Mouse (Mus musculus) layer of hippocampus, postnatal 10 days (tissue): Measurements from ENCODE around the gene Slc45a3. TPM values are rescaled to one million over a fixed set of nuclear protein-coding genes. Genes with fewer than 3 reads are reported as not detected.

ENCODE experiments used
- DNase-seq, 2 experiments: peaks; one replicate each; pipeline ENCODE4 v3.0.0; 2021; ENCODE audit warnings: low spot score in 2 of 2
- long read RNA-seq: library from polyadenylated mRNA; stranded (forward); transcript quantifications from one replicate; pipeline ENCODE4 v2.0.0, GENCODE M21; 2023
- total RNA-seq, 2 experiments: library from RNA; stranded (reverse); gene quantifications; 2 replicates each; pipeline ENCODE4 v1.2.3; 2021

Gene Slc45a3
- total RNA-seq = under 1 TPM; 0.13 to 0.48 TPM
- long read RNA-seq = 0 reads

DNA sequence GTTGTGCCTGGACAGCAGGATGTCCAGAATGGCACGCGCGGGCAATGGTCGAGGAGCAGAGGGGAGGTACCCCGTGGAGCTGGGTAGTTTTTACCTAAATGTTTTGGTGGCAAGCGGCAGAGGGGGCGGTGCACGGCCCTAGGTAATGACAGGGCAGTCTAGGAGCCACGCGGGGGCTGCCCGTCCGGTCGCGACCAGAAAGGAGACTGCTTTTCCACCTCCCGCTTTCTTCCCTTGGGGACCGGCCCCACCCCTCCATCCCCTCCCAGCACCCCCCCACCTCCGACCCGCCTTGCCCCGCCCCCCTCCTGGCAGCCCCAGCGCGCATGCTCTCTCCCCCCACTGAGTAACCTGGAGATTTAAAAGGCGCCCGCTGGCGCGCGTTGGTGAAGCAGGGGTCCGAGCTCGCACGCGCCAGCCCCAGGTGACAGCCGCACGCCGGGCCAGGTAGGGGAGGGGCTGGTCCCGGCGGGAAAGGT lies at the start of gene Slc45a3:
TSS of gene Slc45a3 (plus strand) at position 362 of the 479 bp plus-strand sequence.
- DNase-seq = peak in 1 of 2 experiments; percentile 25

DNA sequence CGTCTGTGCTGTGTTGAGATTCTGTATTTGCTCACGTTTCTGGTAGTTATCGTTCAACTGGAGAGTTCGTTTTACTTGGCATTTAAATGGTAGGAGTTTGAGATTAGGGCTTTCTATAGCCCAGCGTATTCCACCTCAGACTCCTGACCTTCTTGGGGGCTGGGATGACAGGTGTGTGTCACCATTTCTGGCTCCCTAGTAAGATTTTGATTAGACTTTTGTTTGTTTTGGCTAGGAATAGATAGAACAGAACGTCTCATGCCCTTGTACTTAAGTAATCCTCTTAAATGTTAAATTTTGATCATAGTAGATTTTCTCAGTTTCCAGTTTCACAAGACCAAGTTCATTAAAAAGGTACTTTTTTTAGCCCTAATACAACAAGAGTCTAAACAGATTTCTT lies 45.1 kb upstream of the Slc45a3 start:
- no peak for DNase-seq

DNA sequence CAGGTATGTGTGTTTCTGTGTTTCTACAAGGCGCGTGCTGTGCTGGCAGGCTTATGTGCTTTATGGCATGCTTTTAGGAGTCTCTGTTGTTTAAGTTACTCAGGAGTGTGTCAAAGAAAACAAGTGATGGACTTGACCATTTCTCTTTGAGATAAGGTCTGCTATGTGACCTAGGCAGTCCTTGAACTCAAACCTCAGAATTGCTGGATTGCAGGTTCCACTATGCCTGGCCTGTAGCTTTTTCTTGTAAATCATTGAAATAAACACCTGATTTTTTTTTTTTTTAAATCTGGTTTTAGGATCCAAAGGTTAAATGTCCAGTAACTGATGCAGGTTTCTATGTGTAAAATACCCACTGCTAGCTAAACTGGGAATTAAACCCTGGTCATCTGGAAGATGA lies 43.7 kb upstream of the Slc45a3 start:
- no peak for DNase-seq

DNA sequence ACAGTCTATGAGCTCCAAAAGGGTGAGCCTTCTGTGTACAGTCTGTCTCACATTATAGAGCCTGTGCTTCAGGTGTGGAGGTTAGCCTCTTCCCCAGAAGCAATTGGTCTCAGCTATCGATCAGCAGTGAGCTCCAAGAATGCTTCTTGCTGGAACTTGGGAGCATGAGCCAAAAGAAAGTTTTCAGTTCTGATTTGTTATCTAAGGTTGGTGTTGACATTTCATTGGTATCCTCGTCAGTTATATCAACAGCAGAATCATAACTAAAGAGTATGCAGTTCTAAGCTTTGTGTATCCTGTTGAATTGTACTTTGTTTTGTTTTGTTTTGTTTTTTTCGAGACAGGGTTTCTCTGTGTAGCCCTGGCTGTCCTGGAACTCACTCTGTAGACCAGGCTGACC lies 40.7 kb upstream of the Slc45a3 start:
- no peak for DNase-seq

DNA sequence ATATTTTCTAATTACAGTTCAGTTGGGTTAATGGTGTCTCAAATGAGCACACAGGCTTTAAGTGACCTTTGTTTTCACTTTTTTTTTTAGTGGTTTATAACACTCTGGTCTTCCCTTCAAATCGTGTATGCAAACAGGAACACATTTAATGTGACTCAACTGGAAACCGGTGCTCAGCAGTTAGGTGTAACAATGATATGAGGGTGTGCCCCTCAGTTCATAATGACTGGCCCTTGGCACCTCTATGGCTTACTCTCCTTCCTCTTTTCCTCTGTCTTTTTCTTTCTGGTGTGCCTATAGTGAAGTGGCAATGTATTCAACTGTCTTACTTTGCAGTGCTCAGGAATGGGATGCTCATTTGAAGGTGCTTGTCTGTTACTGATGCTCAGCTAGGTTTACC lies 29.3 kb upstream of the Slc45a3 start:
- no peak for DNase-seq

DNA sequence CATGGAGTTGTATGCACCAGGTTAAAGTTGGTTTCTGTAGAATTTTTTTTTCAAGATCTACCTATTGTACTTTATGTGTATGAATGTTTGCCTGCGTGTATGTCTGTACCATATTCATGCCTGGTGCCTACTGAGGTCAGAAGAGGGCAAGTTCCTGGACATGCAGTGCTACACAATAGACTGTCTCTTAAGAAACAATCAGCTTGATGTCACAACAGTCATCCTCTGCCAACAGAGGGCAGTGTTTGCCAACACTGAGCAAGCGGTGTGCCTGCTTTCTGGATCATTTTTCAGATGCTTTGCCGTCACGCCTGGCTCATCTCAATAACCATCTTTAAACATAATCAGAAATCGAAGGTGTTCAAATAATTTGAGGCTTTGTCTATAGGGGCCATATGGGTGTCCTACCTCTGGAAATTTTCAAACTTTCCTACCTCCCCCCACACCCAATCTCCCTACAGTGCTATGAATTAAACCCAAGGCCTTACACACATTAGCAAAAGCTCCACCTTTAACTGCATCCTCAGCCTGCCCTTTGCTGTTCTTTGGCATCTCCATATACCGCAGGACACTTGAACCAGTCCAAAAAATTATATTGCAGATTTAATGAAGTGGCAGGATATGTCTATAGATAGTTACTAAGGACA lies 25.0 kb upstream of the Slc45a3 start:
- peak; percentile 70 to 76 for DNase-seq

DNA sequence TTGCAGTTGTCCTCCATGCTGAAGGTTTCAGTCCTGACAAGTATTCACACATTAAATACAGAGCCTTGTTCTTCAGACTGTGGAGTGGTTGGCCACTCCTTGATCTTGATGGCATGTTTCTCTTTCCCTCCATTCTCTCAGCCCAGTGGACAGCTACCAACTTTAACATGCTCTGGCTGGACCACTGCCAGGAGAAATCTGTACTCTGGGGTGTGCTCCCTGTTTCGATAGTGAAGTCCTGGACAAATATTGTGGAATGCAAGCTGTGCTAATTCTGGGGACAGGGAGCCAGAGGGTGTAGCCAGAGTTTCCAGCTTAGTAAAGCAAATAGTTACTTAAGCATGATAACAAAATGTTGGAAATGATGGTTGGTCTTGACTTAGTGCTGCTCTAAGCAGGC lies 24.0 kb upstream of the Slc45a3 start:
- DNase-seq = no peak

DNA sequence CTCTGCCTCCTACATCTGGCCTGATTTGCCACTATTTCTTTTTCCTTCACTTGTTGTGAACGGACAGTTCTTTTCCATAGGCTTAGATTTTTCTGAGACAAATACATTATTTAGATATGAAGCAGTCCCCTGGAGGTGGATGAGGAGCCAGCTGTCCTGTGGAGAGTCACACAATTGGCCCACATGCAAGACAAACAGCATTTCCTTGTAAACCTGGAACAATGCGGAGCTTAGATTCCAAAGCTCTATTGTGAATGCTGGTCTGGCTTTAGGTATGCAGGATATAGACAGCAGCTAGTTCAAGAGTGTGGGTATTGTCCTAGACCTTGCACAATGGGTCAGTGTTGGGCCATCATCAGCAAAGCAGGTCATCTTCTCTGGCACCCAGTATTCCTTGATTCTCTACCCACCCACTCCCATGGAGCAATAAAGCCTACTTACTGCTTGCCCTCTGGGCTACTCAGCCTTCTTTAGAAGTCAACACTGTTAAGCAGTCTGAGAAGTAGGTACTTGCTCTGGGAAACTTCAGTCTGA lies 22.0 kb upstream of the Slc45a3 start:
- no peak for DNase-seq

DNA sequence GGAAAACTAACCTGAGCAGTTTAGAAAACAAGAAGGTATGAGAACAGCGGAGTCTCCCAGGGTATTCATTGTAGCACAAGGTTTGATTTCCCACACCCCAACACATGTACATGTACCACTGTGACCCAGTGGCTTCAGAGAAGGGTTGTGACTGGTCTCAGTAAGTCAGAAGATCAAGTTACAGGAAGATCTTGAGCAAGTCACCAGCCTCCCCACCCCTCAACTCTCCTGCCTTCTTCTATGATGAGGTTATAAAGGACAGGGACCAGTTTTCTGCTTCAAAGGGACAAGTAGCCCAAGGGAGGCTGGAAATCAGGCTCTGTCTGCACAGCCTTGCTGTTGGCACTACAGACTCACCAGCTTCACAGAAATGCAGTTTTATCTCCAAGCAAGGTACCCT lies 21.3 kb upstream of the Slc45a3 start:
- DNase-seq = no peak

DNA sequence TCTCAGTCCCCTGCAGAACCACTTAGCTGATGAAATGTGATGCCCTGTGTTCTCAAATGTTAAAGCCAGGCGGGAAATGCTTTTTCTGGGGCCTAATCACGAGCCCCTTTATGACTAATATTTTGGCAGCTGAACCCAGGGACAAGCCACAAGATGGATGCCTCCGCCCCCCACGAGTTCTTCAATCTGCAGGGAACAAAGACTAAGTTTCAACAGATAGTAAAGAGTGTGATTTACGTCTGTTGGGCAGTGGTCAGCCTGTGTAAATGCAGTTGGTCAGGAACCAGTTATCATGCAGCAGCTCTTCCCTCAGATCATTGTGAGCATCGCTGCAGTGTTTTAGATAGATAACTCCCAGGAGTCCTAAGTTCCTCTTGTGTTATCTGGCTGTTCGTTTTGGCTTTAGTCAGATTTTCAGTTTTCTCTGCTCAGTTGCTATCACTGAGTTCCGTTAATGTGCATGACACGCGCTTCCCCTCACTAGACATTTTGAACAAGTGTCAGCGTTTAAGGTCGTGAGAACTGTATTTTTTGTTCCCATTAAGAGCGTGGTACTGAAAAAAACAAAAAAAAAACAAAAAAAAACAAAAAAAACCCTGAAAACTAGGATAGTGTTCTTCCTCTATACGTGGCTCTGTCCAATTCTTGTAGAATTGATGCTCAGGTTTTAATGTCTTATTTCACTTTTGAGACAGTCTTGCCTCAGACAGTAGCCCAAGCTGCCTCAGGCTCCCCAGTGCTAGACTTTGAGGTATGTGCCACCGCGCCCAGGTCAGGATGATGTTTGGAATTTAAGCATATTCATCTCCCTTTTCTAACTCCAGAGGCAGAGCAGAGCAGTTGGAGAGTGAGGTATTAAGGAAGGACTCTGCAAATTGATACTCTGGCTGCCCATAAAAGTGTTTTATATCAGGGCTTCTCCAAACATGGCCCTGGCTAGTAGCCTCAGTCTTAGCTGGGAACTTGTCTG lies 19.9 kb upstream of the Slc45a3 start:
- no peak for DNase-seq

DNA sequence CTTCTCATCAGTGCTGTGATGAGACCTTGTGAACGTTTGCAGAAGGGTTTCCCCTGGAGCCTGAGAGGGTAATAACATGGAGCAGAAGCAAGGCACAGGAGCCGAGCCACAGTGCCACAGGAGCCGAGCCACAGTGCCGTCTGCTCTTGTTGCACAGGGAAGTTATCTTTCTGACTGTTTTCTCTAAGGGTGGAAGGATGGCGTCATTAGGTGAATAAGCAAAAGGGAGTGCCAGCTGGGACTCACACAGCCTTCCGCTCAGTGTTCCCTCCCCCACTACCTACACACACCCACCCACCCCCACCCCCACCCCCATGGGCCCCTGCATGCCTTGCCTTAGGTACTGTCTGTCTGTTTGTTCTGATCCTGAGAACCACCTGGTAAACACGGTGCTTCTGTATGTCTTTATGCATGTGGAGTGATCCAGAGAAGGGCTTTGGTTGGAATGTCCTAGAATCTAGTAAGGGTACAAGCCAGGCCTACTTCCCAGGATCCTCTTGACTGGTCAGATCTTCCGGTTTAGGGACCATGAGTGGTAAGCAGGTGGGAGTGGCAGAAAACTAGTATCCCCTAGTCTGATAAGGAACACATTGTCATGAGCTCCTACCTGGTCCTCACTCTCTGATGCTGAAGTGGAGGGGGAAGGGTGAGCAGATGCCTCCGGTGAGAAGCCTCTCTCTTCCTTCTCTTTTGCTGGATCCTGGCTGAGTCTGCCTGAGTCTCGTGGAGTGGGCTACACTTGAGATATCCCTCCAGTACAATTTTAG lies 16.9 kb upstream of the Slc45a3 start:
- no peak for DNase-seq

DNA sequence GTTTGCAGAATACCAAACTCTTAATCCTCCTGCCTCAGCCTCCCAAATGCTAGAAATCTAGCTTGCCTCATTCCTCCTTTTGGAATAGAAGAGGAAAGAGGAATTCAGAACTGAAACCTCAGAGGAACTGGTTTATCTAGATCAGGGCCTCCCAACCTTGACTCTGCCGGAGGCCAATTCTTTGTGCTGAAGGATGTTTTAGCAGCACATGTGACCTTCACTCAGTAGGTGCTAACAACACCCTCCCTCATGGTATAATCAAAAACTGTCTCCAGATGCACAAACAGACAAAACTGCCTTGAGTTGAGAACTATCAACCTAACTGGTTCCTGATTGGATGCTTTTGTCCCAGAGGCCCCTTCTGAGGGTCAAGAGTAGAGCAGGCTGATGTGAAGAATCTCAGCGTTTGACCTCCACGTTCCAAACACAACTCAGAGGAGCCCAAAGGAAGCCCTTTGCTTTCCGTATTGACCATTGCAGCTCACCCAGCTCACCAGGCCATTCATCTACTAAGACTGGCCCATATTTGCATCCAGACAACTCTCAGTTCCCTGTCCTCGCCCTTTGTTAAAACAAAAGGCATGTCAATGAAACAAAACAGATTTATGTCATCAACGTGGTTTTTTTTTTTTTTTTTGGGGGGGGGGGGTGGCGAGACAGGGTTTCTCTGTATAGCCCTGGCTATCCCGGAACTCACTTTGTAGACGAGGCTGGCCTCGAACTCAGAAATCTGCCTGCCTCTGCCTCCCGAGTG lies 16.1 kb upstream of the Slc45a3 start:
- DNase-seq = no peak

DNA sequence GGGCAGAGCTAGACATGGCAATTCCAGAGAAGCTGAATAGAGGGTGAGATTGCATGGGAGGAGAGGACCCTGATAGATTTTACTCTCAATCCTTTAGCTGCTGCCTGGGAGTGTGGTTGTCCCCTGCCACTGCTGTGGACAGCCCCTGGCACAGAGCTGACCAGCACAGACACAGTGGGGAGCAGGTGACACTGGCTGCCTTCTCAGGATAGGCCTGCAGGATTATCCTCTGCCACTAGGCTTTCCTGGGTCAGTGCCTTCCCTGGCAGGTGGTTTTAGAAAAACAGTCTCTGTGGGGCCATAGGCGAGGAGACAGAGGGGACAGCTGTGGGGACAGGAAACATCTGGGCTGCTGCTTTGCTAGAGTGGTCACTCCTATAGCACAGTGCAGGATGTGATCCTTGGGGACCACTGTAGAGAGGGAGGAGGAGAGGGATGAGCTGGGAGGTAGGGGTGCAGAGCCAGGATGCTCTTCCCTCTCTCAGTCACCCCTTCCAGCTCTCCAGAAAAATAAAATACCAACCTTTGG lies 14.7 kb upstream of the Slc45a3 start:
- DNase-seq = no peak

DNA sequence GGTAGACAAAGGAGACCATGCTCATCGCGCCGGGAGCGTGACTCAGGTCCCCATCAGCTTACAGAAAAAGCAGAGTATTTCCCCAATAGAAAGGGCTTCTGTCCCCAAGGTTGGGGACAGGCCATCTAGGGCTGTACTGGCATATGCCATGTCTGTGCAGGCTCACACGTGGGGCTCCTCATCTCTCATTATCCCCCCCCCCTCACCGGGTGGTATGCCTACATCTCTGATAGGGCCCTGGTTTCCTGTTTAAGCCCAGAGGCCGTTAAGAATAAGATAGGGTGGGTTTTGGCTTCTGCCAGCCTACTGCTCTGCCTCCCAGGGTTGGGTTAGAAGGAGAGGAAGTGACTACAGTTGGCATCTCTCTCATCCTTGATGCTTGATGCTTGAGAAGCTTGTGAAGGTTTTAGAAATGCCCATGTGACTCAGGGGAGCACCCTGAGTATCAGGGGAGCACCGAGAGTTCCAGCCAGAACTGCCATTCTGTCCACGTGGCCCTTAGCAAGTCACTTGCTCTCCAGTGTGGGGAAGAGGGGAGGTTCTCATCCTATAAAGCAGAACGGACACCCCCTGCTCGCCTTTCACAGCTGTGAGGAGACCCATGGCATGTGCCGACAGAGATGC lies 8.4 kb upstream of the Slc45a3 start:
- no peak for DNase-seq

DNA sequence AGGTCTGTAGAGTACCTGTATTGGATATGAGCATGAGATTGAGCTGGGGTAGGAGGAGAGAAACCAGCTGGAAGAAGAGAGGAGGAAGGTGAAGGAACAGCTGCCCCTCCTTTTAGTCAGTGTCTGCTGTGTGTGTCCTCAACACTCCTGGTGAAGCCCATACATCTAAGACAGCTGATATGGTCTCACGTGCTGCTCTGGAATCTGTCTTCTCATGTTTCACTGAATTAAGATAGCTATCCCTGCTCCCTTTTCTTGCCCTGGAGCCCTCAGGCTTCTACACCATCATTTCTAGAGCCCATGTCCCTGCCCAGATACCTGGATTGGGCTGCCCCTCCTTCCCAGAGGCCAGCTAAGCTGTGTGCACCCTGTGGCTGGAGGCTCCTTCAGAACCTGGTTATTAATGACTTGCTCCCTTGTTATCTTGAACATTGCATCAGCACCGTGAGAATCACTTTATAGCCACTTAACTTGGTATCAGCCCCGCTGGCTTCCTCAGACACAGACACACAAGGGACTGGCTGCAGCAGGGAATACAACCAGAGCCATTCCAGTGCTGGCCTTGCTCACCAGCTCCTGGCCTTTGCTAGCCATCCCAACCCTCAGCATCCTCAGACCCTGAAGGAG lies 7.5 kb upstream of the Slc45a3 start:
- no peak for DNase-seq

DNA sequence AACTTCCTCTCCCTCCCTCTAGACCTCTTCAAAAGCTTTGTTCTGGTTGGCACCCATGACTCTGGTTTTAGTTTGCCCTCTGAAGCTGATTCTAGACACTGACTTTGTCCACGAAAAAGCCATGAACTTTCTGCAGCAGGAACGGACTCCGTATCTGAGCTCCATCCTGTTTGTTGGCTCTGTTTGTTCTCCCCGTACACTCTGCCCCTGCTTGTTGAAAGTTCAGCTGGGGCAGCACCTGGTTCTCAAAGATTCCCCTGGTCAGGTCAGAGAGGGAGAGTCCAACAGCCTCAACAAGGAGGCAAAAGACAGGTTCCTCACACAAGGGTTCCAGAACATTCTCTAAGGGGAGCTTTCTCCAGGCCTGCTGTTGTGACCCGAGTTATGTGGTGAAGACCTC lies 5.4 kb upstream of the Slc45a3 start:
- DNase-seq = no peak

DNA sequence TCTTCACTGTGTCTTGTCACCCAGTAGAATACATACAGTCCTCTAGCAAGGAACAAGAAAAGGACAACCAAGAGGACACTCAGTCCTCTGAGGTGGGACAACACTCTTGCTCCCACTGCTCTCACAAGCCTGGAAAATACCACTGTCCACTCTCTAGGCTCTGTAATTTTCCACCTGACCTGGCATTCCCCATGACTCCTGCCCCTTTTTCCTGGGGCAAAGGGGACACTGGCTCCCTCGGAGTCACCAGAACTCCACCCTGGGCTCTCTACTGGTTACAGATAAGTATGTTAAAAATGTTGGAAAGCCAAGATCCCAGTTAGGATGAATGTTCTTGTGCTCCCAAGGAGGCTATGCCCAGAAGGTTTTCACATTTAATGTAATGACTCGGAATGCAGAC lies 1.8 kb upstream of the Slc45a3 start:
- no peak for DNase-seq

DNA sequence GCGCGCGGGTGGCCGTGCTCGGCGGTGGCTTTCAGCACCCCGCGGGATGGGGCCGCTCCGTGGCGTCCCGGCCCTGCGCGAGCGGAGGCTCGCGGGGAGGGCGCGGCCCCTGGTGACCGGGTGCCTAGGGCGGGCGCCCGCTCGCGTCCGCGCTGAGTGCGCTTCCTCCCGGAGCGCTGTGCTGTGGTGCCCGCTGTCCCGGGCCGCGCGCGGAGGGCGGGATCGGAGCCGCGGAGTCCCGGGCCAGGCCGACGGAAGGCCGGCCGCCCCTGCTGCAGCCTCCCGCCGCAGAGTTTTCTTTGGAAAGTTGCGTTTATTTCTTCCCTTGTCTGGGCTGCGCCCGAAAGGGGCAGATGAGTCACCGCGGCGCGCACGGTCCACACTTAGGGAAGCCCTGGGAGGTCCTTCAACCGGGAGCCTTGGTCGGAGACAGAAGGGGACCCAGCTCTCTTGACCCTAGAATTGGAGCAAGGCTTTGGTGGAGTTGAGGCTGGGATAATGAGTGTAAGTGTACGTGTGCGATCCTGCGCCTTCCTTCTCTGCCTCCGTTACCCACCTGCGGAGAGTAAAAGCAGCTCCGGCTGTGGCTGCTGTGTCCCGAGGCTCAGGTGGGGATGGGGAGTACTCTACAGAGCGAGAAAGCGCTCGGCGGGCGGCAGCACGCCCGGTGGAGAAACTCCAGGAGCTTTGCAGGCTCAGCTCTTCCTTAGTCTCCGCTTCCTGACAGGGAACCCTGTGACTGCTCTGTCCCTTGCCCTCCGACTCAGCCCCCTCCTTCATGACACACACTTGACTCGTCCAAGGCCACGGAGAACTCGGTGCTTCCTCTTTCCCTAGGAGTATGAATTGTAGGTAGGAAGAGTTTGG lies 551 bp downstream of the Slc45a3 start:
- DNase-seq = no peak
